Mouse (Mus musculus) heart, embryonic 11.5 days (tissue): ENCODE results near the gene Psmg4. TPM values are rescaled to one million over a fixed set of nuclear protein-coding genes. Genes with fewer than 3 reads are reported as not detected.

Experiments used
- ATAC-seq: fragments of 200-750 bp; cut with Nextera tagmentation; replicated peaks from 2 replicates; pipeline ENCODE4 v1.8.0; 2017; ENCODE audit warnings: moderate library complexity; ENCODE audit not compliant: insufficient number of reproducible peaks, low FRiP score, low TSS enrichment
- H3K27ac ChIP-seq: fragments of 300-500 bp; sonication (generic); 2 replicates; pipeline ENCODE4 v1.5.1; 2014; ENCODE audit warnings: mild to moderate bottlenecking, low read depth, low read length
- H3K27me3 ChIP-seq: fragments of 300-500 bp; sonication (generic); 2 replicates; pipeline ENCODE4 v1.6.1; 2014; ENCODE audit warnings: mild to moderate bottlenecking, low read length, mixed read lengths; ENCODE audit not compliant: control insufficient read depth, insufficient read depth
- H3K36me3 ChIP-seq: fragments of 300-500 bp; sonication (generic); 2 replicates; pipeline ENCODE4 v1.6.1; 2014; ENCODE audit warnings: mild to moderate bottlenecking, low read length, moderate library complexity, mixed read lengths; ENCODE audit not compliant: control insufficient read depth, insufficient read depth
- H3K4me1 ChIP-seq: fragments of 300-500 bp; sonication (generic); 2 replicates; pipeline ENCODE4 v1.6.1; 2014; ENCODE audit warnings: low read length; ENCODE audit not compliant: control insufficient read depth, insufficient read depth
- H3K4me2 ChIP-seq: fragments of 300-500 bp; sonication (generic); 2 replicates; pipeline ENCODE4 v1.6.1; 2014; ENCODE audit warnings: mild to moderate bottlenecking, moderate library complexity
- H3K4me3 ChIP-seq: fragments of 300-500 bp; sonication (generic); 2 replicates; pipeline ENCODE4 v1.5.1; 2014; ENCODE audit warnings: low read depth, low read length
- H3K9ac ChIP-seq: fragments of 300-500 bp; sonication (generic); 2 replicates; pipeline ENCODE4 v1.6.1; 2014; ENCODE audit warnings: mild to moderate bottlenecking, low read depth, low read length, moderate library complexity
- H3K9me3 ChIP-seq: fragments of 300-500 bp; sonication (generic); replicated peaks from 2 replicates; pipeline ENCODE4 v1.6.1; 2016; ENCODE audit warnings: low read length; ENCODE audit not compliant: control insufficient read depth
- WGBS: fragments of 180-500 bp; shearing (Covaris S2); extraction: QIAGEN DNeasy Blood & Tissue Kit; methylation state at CpG from one replicate; pipeline ENCODE4 v1.1.7; 2014; ENCODE audit not compliant: insufficient replicate concordance; 5-methylcytosine and 5-hydroxymethylcytosine counted together
- polyA plus RNA-seq: library from polyadenylated mRNA; unstranded; fragments of >200 nt; fragmentation: Nextera tagmentation; extraction: Ambion mirVana; gene quantifications from 2 replicates; pipeline ENCODE4 v1.2.1, GENCODE M21; 2014

Psmg4 gene
- polyA plus RNA-seq, 1 experiment from 2014 or later: 59.0 TPM

GRCm38 (mm10) chr13:34219728-34220127, 57.0 kb downstream of the Psmg4 start:
- Histone ChIP-seq H3K4me3 (no peak overlapping the region), H3K4me1 (peaks cover 7% of the 10 kb centered on the region; the same call in 1 of the 2 replicates), H3K9ac (no peak overlapping the region), H3K27ac (no peak overlapping the region), H3K36me3 (no peaks in the 10 kb centered on the region; the same call in 1 of the 2 replicates), H3K27me3 (no peaks in the 10 kb centered on the region), H3K9me3 (no peaks in the 10 kb centered on the region), H3K4me2 (no peak overlapping the region)
- ATAC-seq: no peak
- WGBS: 34% methylated on average over 3 of the region's 3 CpGs

DNA sequence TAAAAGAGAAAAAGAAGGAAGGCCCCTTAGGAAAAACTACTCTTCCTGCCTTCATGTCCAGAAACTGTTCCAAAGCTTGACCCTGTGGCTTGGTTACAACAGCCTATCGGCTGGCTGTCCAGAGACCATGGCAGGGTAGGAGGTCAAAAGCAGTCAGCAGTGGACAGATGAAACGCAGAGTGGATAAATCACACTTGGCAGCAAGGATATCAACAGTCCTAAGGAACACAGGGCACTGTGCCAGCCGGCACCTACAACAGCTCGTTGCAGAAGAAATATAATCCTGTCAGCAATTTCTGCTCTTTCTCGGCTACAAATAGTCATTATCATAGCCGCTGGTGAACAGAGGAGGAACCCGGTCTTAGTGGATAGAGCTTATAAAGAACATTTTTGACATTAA, 60.2 kb downstream of the Psmg4 start:
- Histone ChIP-seq H3K9ac (no peak overlapping the region), H3K4me1 (peaks cover 10% of the 10 kb centered on the region; the same call in 1 of the 2 replicates), H3K9me3 (no peaks in the 10 kb centered on the region), H3K4me2 (no peak overlapping the region), H3K27ac (peak overlapping the region; percentile 29; the same call in 1 of the 2 replicates), H3K27me3 (no peaks in the 10 kb centered on the region), H3K4me3 (no peak overlapping the region), H3K36me3 (no peaks in the 10 kb centered on the region; the same call in 1 of the 2 replicates)
- ATAC-seq: no peak
- WGBS: 41% methylated on average over 7 of the region's 7 CpGs

GRCm38 (mm10) chr13:34226940-34227339, 64.2 kb downstream of the Psmg4 start:
- WGBS: 32% methylated on average over 1 of the region's 1 CpGs
- no peak for ATAC-seq
- H3K4me1 ChIP-seq: peaks cover 10% of the 10 kb centered on the region; the same call in 1 of the 2 replicates
- H3K27me3 ChIP-seq: no peaks in the 10 kb centered on the region
- H3K9ac ChIP-seq: no peak overlapping the region
- H3K36me3 ChIP-seq: no peaks in the 10 kb centered on the region
- H3K27ac ChIP-seq: no peak overlapping the region
- H3K4me2 ChIP-seq: no peak overlapping the region
- no peak overlapping the region for H3K4me3 ChIP-seq
- H3K9me3 ChIP-seq: no peaks in the 10 kb centered on the region

Other genes with a start within 250 kb of the Psmg4 start
- gene Nqo2, start 198.3 kb upstream of the Psmg4 start, polyA plus RNA-seq: 29.6 and 35.1 TPM in 2 replicates
- 11.2 and 11.6 TPM in 2 replicates for gene Ripk1, start 160.6 kb upstream of the Psmg4 start, polyA plus RNA-seq
- 45.0 and 45.6 TPM in 2 replicates for gene Serpinb6a, start 160.2 kb upstream of the Psmg4 start, polyA plus RNA-seq
- 42.4 and 44.8 TPM in 2 replicates for gene Bphl, start 125.4 kb upstream of the Psmg4 start, polyA plus RNA-seq
- 96.2 and 112 TPM in 2 replicates for gene Tubb2a, start 85.0 kb upstream of the Psmg4 start, polyA plus RNA-seq
- gene Tubb2b, start 32.5 kb upstream of the Psmg4 start, polyA plus RNA-seq: 25.2 and 35.0 TPM in 2 replicates
- gene Slc22a23, start 182.2 kb downstream of the Psmg4 start, polyA plus RNA-seq: 7.3 and 8.1 TPM in 2 replicates